Comparison of ENCODE assay signal across 22 mouse cellular contexts in genomic region chr10:62544316-62544715, GRCm38 (mm10). TPM values are rescaled to one million over a fixed set of nuclear protein-coding genes. Genes with fewer than 3 reads are reported as not detected.
DNase-seq lines count a peak whose midpoint lies in the region; ATAC-seq and TF ChIP-seq lines count a peak whose summit lies in the region.
"Had no signal": no experiment of that assay in that cellular context is flagged by ENCODE, and none has a peak within 500 bp of the region (broad histone marks: within the 10 kb centered on the region; RNA-seq: fewer than 3 reads in every experiment).

No protein-coding gene starts in this region.

- H3K79me2 ChIP-seq in MEL (ENCODE audit: control insufficient read depth, insufficient read depth, low read length, poor library complexity): no peaks in the 10 kb centered on the region; the same call in 1 of the 2 replicates

- H3K36me3 ChIP-seq in megakaryocyte, embryonic 14.5 days (replicated peaks; ENCODE audit: low read length): no peaks in the 10 kb centered on the region
- H3K36me3 ChIP-seq in MEL (ENCODE audit: control insufficient read depth in 1 of 2, insufficient read depth in 2 of 2, low read length in 2 of 2): peaks cover 0 to 16% of the 10 kb centered on the region in 2 experiments; a peak in 2 of 4 replicates
- no peaks in the 10 kb centered on the region for H3K36me3 ChIP-seq in liver, postnatal 0 days (replicated peaks; ENCODE audit: insufficient read depth, low read length)
- no peaks in the 10 kb centered on the region for H3K36me3 ChIP-seq in hindbrain, embryonic 12.5 days
- H3K36me3 ChIP-seq: embryonic facial prominence, embryonic 10.5 days; forebrain, embryonic 15.5 days; kidney, embryonic 15.5 days; limb, embryonic 12.5 days; midbrain, embryonic 12.5 days; stomach, embryonic 15.5 days had no signal

- H3K9me3 ChIP-seq in megakaryocyte, embryonic 14.5 days: no peaks in the 10 kb centered on the region
- H3K9me3 ChIP-seq in MEL (replicated peaks; ENCODE audit: insufficient read depth, low read length): no peaks in the 10 kb centered on the region
- H3K9me3 ChIP-seq in liver, postnatal 0 days (ENCODE audit: low read length): no peaks in the 10 kb centered on the region
- H3K9me3 ChIP-seq in hindbrain, embryonic 12.5 days (replicated peaks): no peaks in the 10 kb centered on the region
- H3K9me3 ChIP-seq: embryonic facial prominence, embryonic 10.5 days; forebrain, embryonic 15.5 days; kidney, embryonic 15.5 days; limb, embryonic 12.5 days; midbrain, embryonic 12.5 days; stomach, embryonic 15.5 days had no signal

- H3K27ac ChIP-seq in MEL (ENCODE audit: control insufficient read depth, low read depth, low read length): peak overlapping the region; percentile 98; the same call in 1 of the 2 replicates
- H3K27ac ChIP-seq in liver, postnatal 0 days (ENCODE audit: low read depth): peak overlapping the region; percentile 87
- H3K27ac ChIP-seq in hindbrain, embryonic 12.5 days: no peak overlapping the region
- H3K27ac ChIP-seq: embryonic facial prominence, embryonic 10.5 days; forebrain, embryonic 15.5 days; kidney, embryonic 15.5 days; layer of hippocampus, adult 2 months; left cerebral cortex, adult 2 months; limb, embryonic 12.5 days; midbrain, embryonic 12.5 days; stomach, embryonic 15.5 days had no signal

- peaks cover 75% of the 10 kb centered on the region for H3K4me1 ChIP-seq in megakaryocyte, embryonic 14.5 days
- peaks cover 8 to 37% of the 10 kb centered on the region in 2 experiments for H3K4me1 ChIP-seq in MEL (ENCODE audit: control insufficient read depth in 1 of 2, insufficient read depth in 2 of 2, low read length in 2 of 2)
- peaks cover 19% of the 10 kb centered on the region for H3K4me1 ChIP-seq in liver, postnatal 0 days (ENCODE audit: insufficient read depth)
- H3K4me1 ChIP-seq in hindbrain, embryonic 12.5 days: no peaks in the 10 kb centered on the region
- H3K4me1 ChIP-seq: embryonic facial prominence, embryonic 10.5 days; forebrain, embryonic 15.5 days; kidney, embryonic 15.5 days; limb, embryonic 12.5 days; midbrain, embryonic 12.5 days; stomach, embryonic 15.5 days had no signal

- ATAC-seq in megakaryocyte, adult 5-6 weeks (ENCODE audit: poor library complexity, severe bottlenecking): no peak
- ATAC-seq in liver, postnatal 0 days: no peak
- no peak for ATAC-seq in hindbrain, embryonic 12.5 days (ENCODE audit: low FRiP score)
- ATAC-seq: forebrain, embryonic 15.5 days had no signal

- TF ChIP-seq RAD21 in MEL (IDR thresholded peaks at IDR 0.05; ENCODE audit: low read depth, low read length): no peak

- DNase-seq in MEL (ENCODE audit: low read depth, low spot score): no peak
- DNase-seq in liver, postnatal 0 days: no peak
- peak; percentile 38 for DNase-seq in thymus, postnatal 25 days
- no peak for DNase-seq in kidney, adult 8-10 months
- no peak for DNase-seq in retina, embryonic 14.5 days (ENCODE audit: low spot score)
- DNase-seq: adrenal gland, postnatal 25 days; cerebellum, postnatal 25 days; heart, adult 18-20 months; heart, postnatal 4 days; right cerebral cortex, postnatal 4 days had no signal

- TF ChIP-seq EP300 in MEL (IDR thresholded peaks at IDR 0.05; ENCODE audit: low read depth in 1 of 2, low read length in 2 of 2): no peak
- no peak for TF ChIP-seq EP300 in liver, postnatal 0 days (IDR thresholded peaks at IDR 0.05; ENCODE audit: low read depth)

- 81% methylated on average over 4 of the region's 4 CpGs for WGBS in liver, postnatal 0 days (ENCODE audit: insufficient replicate concordance)
- WGBS in hindbrain, embryonic 12.5 days: 87% methylated on average over 4 of the region's 4 CpGs

- no peak for TF ChIP-seq POLR2A in MEL (IDR thresholded peaks at IDR 0.05; ENCODE audit: control insufficient read depth in 1 of 2, insufficient read depth in 1 of 2, low read depth in 1 of 2, low read length in 2 of 2, poor library complexity in 1 of 2)

- H3K4me2 ChIP-seq in liver, postnatal 0 days (ENCODE audit: low read depth, low read length): peak overlapping the region; percentile 22; the same call in 1 of the 2 replicates
- H3K4me2 ChIP-seq in hindbrain, embryonic 12.5 days (replicated peaks): no peak overlapping the region
- H3K4me2 ChIP-seq: forebrain, embryonic 15.5 days; kidney, embryonic 15.5 days; limb, embryonic 12.5 days; midbrain, embryonic 12.5 days; stomach, embryonic 15.5 days had no signal

- peak overlapping the region; percentile 18 for H3K4me3 ChIP-seq in megakaryocyte, embryonic 14.5 days (replicated peaks)
- H3K4me3 ChIP-seq in MEL (ENCODE audit: control insufficient read depth in 1 of 2, insufficient read depth in 1 of 2, low read depth in 2 of 2, low read length in 2 of 2): no peak overlapping the region
- no peak overlapping the region for H3K4me3 ChIP-seq in liver, postnatal 0 days (ENCODE audit: low read depth, low read length)
- no peak overlapping the region for H3K4me3 ChIP-seq in hindbrain, embryonic 12.5 days
- H3K4me3 ChIP-seq: embryonic facial prominence, embryonic 10.5 days; erythroblast, embryonic 14.5 days; forebrain, embryonic 15.5 days; kidney, embryonic 15.5 days; layer of hippocampus, adult 2 months; left cerebral cortex, adult 2 months; limb, embryonic 12.5 days; midbrain, embryonic 12.5 days; stomach, embryonic 15.5 days had no signal

- no peaks in the 10 kb centered on the region for H3K27me3 ChIP-seq in megakaryocyte, embryonic 14.5 days (replicated peaks)
- H3K27me3 ChIP-seq in MEL (ENCODE audit: control insufficient read depth in 1 of 2, insufficient read depth in 2 of 2, low read length in 2 of 2): no peaks in the 10 kb centered on the region
- no peaks in the 10 kb centered on the region for H3K27me3 ChIP-seq in liver, postnatal 0 days (ENCODE audit: insufficient read depth, low read length)
- H3K27me3 ChIP-seq in hindbrain, embryonic 12.5 days: no peaks in the 10 kb centered on the region
- H3K27me3 ChIP-seq: forebrain, embryonic 15.5 days; kidney, embryonic 15.5 days; limb, embryonic 12.5 days; midbrain, embryonic 12.5 days; stomach, embryonic 15.5 days had no signal

- no peak; a peak in 1 of 6 replicates for TF ChIP-seq CTCF in MEL (IDR thresholded peaks at IDR 0.05 in 2 of 3, conservative IDR thresholded peaks at IDR 0.05 in 1 of 3; ENCODE audit: control insufficient read depth in 1 of 3, insufficient read depth in 1 of 3, low read depth in 2 of 3, low read length in 3 of 3, poor library complexity in 1 of 3, severe bottlenecking in 1 of 3)
- TF ChIP-seq CTCF in liver, postnatal 0 days (IDR thresholded peaks at IDR 0.05; ENCODE audit: low read depth): no peak; the same call in 1 of the 2 replicates

- H3K9ac ChIP-seq in MEL (ENCODE audit: control insufficient read depth, low read depth, low read length, poor library complexity, severe bottlenecking): no peak overlapping the region
- H3K9ac ChIP-seq in liver, postnatal 0 days (replicated peaks): no peak overlapping the region
- H3K9ac ChIP-seq in hindbrain, embryonic 12.5 days: no peak overlapping the region
- H3K9ac ChIP-seq: forebrain, embryonic 15.5 days; kidney, embryonic 15.5 days; limb, embryonic 12.5 days; midbrain, embryonic 12.5 days; stomach, embryonic 15.5 days had no signal

TF ChIP-seq in MEL, 35 proteins besides CTCF, POLR2A, EP300 and RAD21 (continues in another document):
- no peak for TF ChIP-seq CHD1 (IDR thresholded peaks at IDR 0.05; ENCODE audit: low read depth, low read length)
- no peak for TF ChIP-seq MYB (IDR thresholded peaks at IDR 0.05; ENCODE audit: low read depth, low read length)
- TF ChIP-seq NRF1 (IDR thresholded peaks at IDR 0.05; ENCODE audit: insufficient read depth, low read depth, low read length, poor library complexity, severe bottlenecking): no peak

RNA-seq across cellular contexts. Expression of gene Srgn, which starts 17.1 kb away (rescaled TPM):
- 95.0 and 696 TPM in 2 replicates for polyA plus RNA-seq in megakaryocyte, embryonic 14.5 days (2012; ENCODE audit: insufficient read depth, low replicate concordance)
- 646 and 668 TPM in 2 replicates for total RNA-seq in megakaryocyte, adult 5-6 weeks (2015)
- total RNA-seq in megakaryocyte, adult 5-6 weeks (2017): 492 and 500 TPM in 2 replicates
- 217 and 236 TPM in 2 replicates for total RNA-seq in MEL (2012; rRNA removed)
- polyA plus RNA-seq in MEL (2012; ENCODE audit: insufficient read depth in 1 of 2, insufficient read length in 2 of 2, low read depth in 1 of 2, low replicate concordance in 2 of 2, missing spikeins in 1 of 2): 100 to 1,000 TPM in 1 of 2 experiments, not detected in 1; 164 TPM
- polyA plus RNA-seq in liver, postnatal 0 days (2015; fragmentation: Nextera tagmentation; extraction: Ambion mirVana): 108 and 110 TPM in 2 replicates
- polyA plus RNA-seq in hindbrain, embryonic 12.5 days (2016; fragmentation: Nextera tagmentation; extraction: Ambion mirVana): 3.4 and 6.2 TPM in 2 replicates

RNA-seq across cellular contexts. Expression of gene Kif1bp, which starts 33.9 kb away (rescaled TPM):
- polyA plus RNA-seq in megakaryocyte, embryonic 14.5 days (2012; ENCODE audit: insufficient read depth, low replicate concordance): 2.5 and 5.1 TPM in 2 replicates
- total RNA-seq in megakaryocyte, adult 5-6 weeks (2015): 23.3 and 23.6 TPM in 2 replicates
- 18.1 and 19.9 TPM in 2 replicates for total RNA-seq in megakaryocyte, adult 5-6 weeks (2017)
- 17.3 and 17.6 TPM in 2 replicates for total RNA-seq in MEL (2012; rRNA removed)
- polyA plus RNA-seq in MEL (2012; ENCODE audit: insufficient read depth in 1 of 2, insufficient read length in 2 of 2, low read depth in 1 of 2, low replicate concordance in 2 of 2, missing spikeins in 1 of 2): 100 to 1,000 TPM in 1 of 2 experiments, 10 to 100 TPM in 1; 24.7 to 177 TPM
- polyA plus RNA-seq in liver, postnatal 0 days (2015; fragmentation: Nextera tagmentation; extraction: Ambion mirVana): 6.5 and 7.2 TPM in 2 replicates
- 74.3 and 74.7 TPM in 2 replicates for polyA plus RNA-seq in hindbrain, embryonic 12.5 days (2016; fragmentation: Nextera tagmentation; extraction: Ambion mirVana)

RNA-seq across cellular contexts. Expression of gene Vps26a, which starts 57.7 kb away (rescaled TPM):
- polyA plus RNA-seq in megakaryocyte, embryonic 14.5 days (2012; ENCODE audit: insufficient read depth, low replicate concordance): 1.1 and 8.9 TPM in 2 replicates
- total RNA-seq in megakaryocyte, adult 5-6 weeks (2015): 101 and 124 TPM in 2 replicates
- total RNA-seq in megakaryocyte, adult 5-6 weeks (2017): 124 and 146 TPM in 2 replicates
- 34.2 and 43.6 TPM in 2 replicates for total RNA-seq in MEL (2012; rRNA removed)
- 10 to 100 TPM in 1 of 2 experiments, not detected in 1; 64.1 TPM for polyA plus RNA-seq in MEL (2012; ENCODE audit: insufficient read depth in 1 of 2, insufficient read length in 2 of 2, low read depth in 1 of 2, low replicate concordance in 2 of 2, missing spikeins in 1 of 2)
- polyA plus RNA-seq in liver, postnatal 0 days (2015; fragmentation: Nextera tagmentation; extraction: Ambion mirVana): 32.1 and 33.8 TPM in 2 replicates
- 79.8 and 83.2 TPM in 2 replicates for polyA plus RNA-seq in hindbrain, embryonic 12.5 days (2016; fragmentation: Nextera tagmentation; extraction: Ambion mirVana)

RNA-seq across cellular contexts. Expression of gene Ddx21, which starts 57.8 kb away (rescaled TPM):
- 5.4 and 39.8 TPM in 2 replicates for polyA plus RNA-seq in megakaryocyte, embryonic 14.5 days (2012; ENCODE audit: insufficient read depth, low replicate concordance)
- total RNA-seq in megakaryocyte, adult 5-6 weeks (2015): 36.2 and 38.4 TPM in 2 replicates
- 59.8 and 61.7 TPM in 2 replicates for total RNA-seq in megakaryocyte, adult 5-6 weeks (2017)
- 299 and 313 TPM in 2 replicates for total RNA-seq in MEL (2012; rRNA removed)
- 1,000 to 10,000 TPM in 1 of 2 experiments, 100 to 1,000 TPM in 1; 386 to 2,442 TPM for polyA plus RNA-seq in MEL (2012; ENCODE audit: insufficient read depth in 1 of 2, insufficient read length in 2 of 2, low read depth in 1 of 2, low replicate concordance in 2 of 2, missing spikeins in 1 of 2)
- polyA plus RNA-seq in liver, postnatal 0 days (2015; fragmentation: Nextera tagmentation; extraction: Ambion mirVana): 7.2 and 8.3 TPM in 2 replicates
- polyA plus RNA-seq in hindbrain, embryonic 12.5 days (2016; fragmentation: Nextera tagmentation; extraction: Ambion mirVana): 25.3 TPM in 2 replicates

Comparison
In these comparisons a context has a peak if more than half of its experiments do, and no peak if none do; other contexts are left out.
1. RNA of gene Srgn, which starts 17.1 kb away (polyA plus RNA-seq): 95.0 to 696 TPM in megakaryocyte, embryonic 14.5 days, 164 TPM in MEL and 108 to 110 TPM in liver, postnatal 0 days; 3.4 to 6.2 TPM in hindbrain, embryonic 12.5 days; every median in the first group is over 10 times any median in the second.